Mouse (Mus musculus): ENCODE data around the gene Stxbp5. TPM values are rescaled to one million over a fixed set of nuclear protein-coding genes. Genes with fewer than 3 reads are reported as not detected.

Gene Stxbp5
- polyA plus RNA-seq, 1 experiment from 2014 or later, result 3.6 TPM

- Histone ChIP-seq H3K9ac (ENCODE audit: low read length) (no peak overlapping the region), H3K27ac (ENCODE audit: low read length) (no peak overlapping the region), H3K4me1 (replicated peaks; ENCODE audit: control insufficient read depth, insufficient read depth, low read length) (no peaks in the 10 kb centered on the region), H3K4me3 (ENCODE audit: low read length) (no peak overlapping the region), H3K4me2 (ENCODE audit: low read depth, low read length) (no peak overlapping the region), H3K36me3 (ENCODE audit: control insufficient read depth, insufficient read depth, low read length) (peaks cover 9% of the 10 kb centered on the region; the same call in 1 of the 2 replicates), H3K9me3 (ENCODE audit: control insufficient read depth, low read length) (no peaks in the 10 kb centered on the region), H3K27me3 (ENCODE audit: control insufficient read depth, insufficient read depth, low read depth, low read length) (no peaks in the 10 kb centered on the region)
- no peak for ATAC-seq (ENCODE audit: low read depth)
Measured at GRCm38 (mm10) chr10:9794429-9794828, 106.5 kb downstream of the Stxbp5 start.

GRCm38 (mm10) chr10:9790947-9791346, 109.9 kb downstream of the Stxbp5 start:
- ATAC-seq (ENCODE audit: low read depth), result no peak
- WGBS, result 71% methylated on average over 3 of the region's 3 CpGs
- no peaks in the 10 kb centered on the region for H3K27me3 ChIP-seq (ENCODE audit: control insufficient read depth, insufficient read depth, low read depth, low read length)

GRCm38 (mm10) chr10:9786461-9786860, 114.4 kb downstream of the Stxbp5 start:
- no peak for ATAC-seq (ENCODE audit: low read depth)
- H3K36me3 ChIP-seq (ENCODE audit: control insufficient read depth, insufficient read depth, low read length), result no peaks in the 10 kb centered on the region
- WGBS, result 84% methylated on average over 11 of the region's 11 CpGs
- H3K9me3 ChIP-seq (ENCODE audit: control insufficient read depth, low read length), result no peaks in the 10 kb centered on the region
- H3K9ac ChIP-seq (ENCODE audit: low read length), result no peak overlapping the region
- H3K4me1 ChIP-seq (replicated peaks; ENCODE audit: control insufficient read depth, insufficient read depth, low read length), result no peaks in the 10 kb centered on the region
- no peak overlapping the region for H3K4me3 ChIP-seq (ENCODE audit: low read length)
- H3K4me2 ChIP-seq (ENCODE audit: low read depth, low read length), result no peak overlapping the region
- no peaks in the 10 kb centered on the region for H3K27me3 ChIP-seq (ENCODE audit: control insufficient read depth, insufficient read depth, low read depth, low read length)
- no peak overlapping the region for H3K27ac ChIP-seq (ENCODE audit: low read length)

More at GRCm38 (mm10) chr10:9790947-9791346, 109.9 kb downstream of the Stxbp5 start:
- no peaks in the 10 kb centered on the region for H3K9me3 ChIP-seq (ENCODE audit: control insufficient read depth, low read length)
- 0 out of 2 replicates have a peak, but pooled peaks cover 2% of the 10 kb centered on the region for H3K36me3 ChIP-seq (ENCODE audit: control insufficient read depth, insufficient read depth, low read length)
- no peak overlapping the region for H3K4me3 ChIP-seq (ENCODE audit: low read length)
- no peak overlapping the region for H3K9ac ChIP-seq (ENCODE audit: low read length)
- H3K4me2 ChIP-seq (ENCODE audit: low read depth, low read length), result no peak overlapping the region
- H3K27ac ChIP-seq (ENCODE audit: low read length), result no peak overlapping the region
- H3K4me1 ChIP-seq (replicated peaks; ENCODE audit: control insufficient read depth, insufficient read depth, low read length), result no peaks in the 10 kb centered on the region

- Histone ChIP-seq H3K9ac (ENCODE audit: low read length) (no peak overlapping the region), H3K36me3 (ENCODE audit: control insufficient read depth, insufficient read depth, low read length) (no peaks in the 10 kb centered on the region), H3K4me1 (replicated peaks; ENCODE audit: control insufficient read depth, insufficient read depth, low read length) (no peaks in the 10 kb centered on the region), H3K4me2 (ENCODE audit: low read depth, low read length) (peak overlapping the region; percentile 22; the same call in 1 of the 2 replicates), H3K4me3 (ENCODE audit: low read length) (no peak overlapping the region), H3K27ac (ENCODE audit: low read length) (no peak overlapping the region), H3K27me3 (ENCODE audit: control insufficient read depth, insufficient read depth, low read depth, low read length) (no peaks in the 10 kb centered on the region), H3K9me3 (ENCODE audit: control insufficient read depth, low read length) (no peaks in the 10 kb centered on the region)
- 46% methylated on average over 6 of the region's 6 CpGs for WGBS
- ATAC-seq (ENCODE audit: low read depth), result peak; percentile 71; the same call in 1 of the 2 replicates
Measured at GRCm38 (mm10) chr10:9785651-9786050, 115.2 kb downstream of the Stxbp5 start.

GRCm38 (mm10) chr10:9779864-9780263, 121.0 kb downstream of the Stxbp5 start:
- H3K9ac ChIP-seq (ENCODE audit: low read length), result no peak overlapping the region
- WGBS, result 55% methylated on average over 4 of the region's 4 CpGs
- no peaks in the 10 kb centered on the region for H3K4me1 ChIP-seq (replicated peaks; ENCODE audit: control insufficient read depth, insufficient read depth, low read length)
- H3K36me3 ChIP-seq (ENCODE audit: control insufficient read depth, insufficient read depth, low read length), result no peaks in the 10 kb centered on the region
- no peak overlapping the region for H3K4me3 ChIP-seq (ENCODE audit: low read length)
- H3K27me3 ChIP-seq (ENCODE audit: control insufficient read depth, insufficient read depth, low read depth, low read length), result no peaks in the 10 kb centered on the region
- H3K9me3 ChIP-seq (ENCODE audit: control insufficient read depth, low read length), result no peaks in the 10 kb centered on the region
- H3K27ac ChIP-seq (ENCODE audit: low read length), result no peak overlapping the region
- ATAC-seq (ENCODE audit: low read depth), result no peak
- H3K4me2 ChIP-seq (ENCODE audit: low read depth, low read length), result no peak overlapping the region

- Histone ChIP-seq H3K27me3 (ENCODE audit: control insufficient read depth, insufficient read depth, low read depth, low read length) (no peaks in the 10 kb centered on the region), H3K4me1 (replicated peaks; ENCODE audit: control insufficient read depth, insufficient read depth, low read length) (no peaks in the 10 kb centered on the region), H3K27ac (ENCODE audit: low read length) (no peak overlapping the region), H3K9me3 (ENCODE audit: control insufficient read depth, low read length) (no peaks in the 10 kb centered on the region), H3K4me3 (ENCODE audit: low read length) (no peak overlapping the region), H3K36me3 (ENCODE audit: control insufficient read depth, insufficient read depth, low read length) (no peaks in the 10 kb centered on the region), H3K4me2 (ENCODE audit: low read depth, low read length) (no peak overlapping the region), H3K9ac (ENCODE audit: low read length) (no peak overlapping the region)
- WGBS, result 51% methylated on average over 12 of the region's 12 CpGs
- no peak; the same call in 1 of the 2 replicates for ATAC-seq (ENCODE audit: low read depth)
Measured at GRCm38 (mm10) chr10:9770261-9770660, 130.6 kb downstream of the Stxbp5 start.

- ATAC-seq (ENCODE audit: low read depth), result peak; percentile 80
- Histone ChIP-seq H3K27me3 (ENCODE audit: control insufficient read depth, insufficient read depth, low read depth, low read length) (no peaks in the 10 kb centered on the region), H3K36me3 (ENCODE audit: control insufficient read depth, insufficient read depth, low read length) (peaks cover 4% of the 10 kb centered on the region; the same call in 1 of the 2 replicates)
Measured at GRCm38 (mm10) chr10:9763831-9764230, 137.0 kb downstream of the Stxbp5 start.

GRCm38 (mm10) chr10:9760264-9760663, 140.6 kb downstream of the Stxbp5 start:
- H3K4me3 ChIP-seq (ENCODE audit: low read length), result no peak overlapping the region
- H3K9me3 ChIP-seq (ENCODE audit: control insufficient read depth, low read length), result no peaks in the 10 kb centered on the region
- H3K9ac ChIP-seq (ENCODE audit: low read length), result no peak overlapping the region
- no peak for ATAC-seq (ENCODE audit: low read depth)
- 60% methylated on average over 8 of the region's 8 CpGs for WGBS
- 0 out of 2 replicates have a peak, but pooled peaks cover 2% of the 10 kb centered on the region for H3K4me1 ChIP-seq (replicated peaks; ENCODE audit: control insufficient read depth, insufficient read depth, low read length)
- H3K4me2 ChIP-seq (ENCODE audit: low read depth, low read length), result no peak overlapping the region
- H3K36me3 ChIP-seq (ENCODE audit: control insufficient read depth, insufficient read depth, low read length), result peaks cover 4% of the 10 kb centered on the region
- H3K27ac ChIP-seq (ENCODE audit: low read length), result no peak overlapping the region
- H3K27me3 ChIP-seq (ENCODE audit: control insufficient read depth, insufficient read depth, low read depth, low read length), result no peaks in the 10 kb centered on the region

More at GRCm38 (mm10) chr10:9763831-9764230, 137.0 kb downstream of the Stxbp5 start:
- Histone ChIP-seq H3K4me2 (ENCODE audit: low read depth, low read length) (no peak overlapping the region), H3K27ac (ENCODE audit: low read length) (no peak overlapping the region), H3K9me3 (ENCODE audit: control insufficient read depth, low read length) (no peaks in the 10 kb centered on the region), H3K9ac (ENCODE audit: low read length) (no peak overlapping the region), H3K4me3 (ENCODE audit: low read length) (no peak overlapping the region), H3K4me1 (replicated peaks; ENCODE audit: control insufficient read depth, insufficient read depth, low read length) (0 out of 2 replicates have a peak, but pooled peaks cover 2% of the 10 kb centered on the region)
- WGBS, result 55% methylated on average over 5 of the region's 5 CpGs

GRCm38 (mm10) chr10:9756546-9756945, 144.3 kb downstream of the Stxbp5 start:
- no peak overlapping the region for H3K9ac ChIP-seq (ENCODE audit: low read length)
- H3K4me2 ChIP-seq (ENCODE audit: low read depth, low read length), result no peak overlapping the region
- no peak overlapping the region for H3K4me3 ChIP-seq (ENCODE audit: low read length)
- 37% methylated on average over 6 of the region's 6 CpGs for WGBS
- no peaks in the 10 kb centered on the region for H3K4me1 ChIP-seq (replicated peaks; ENCODE audit: control insufficient read depth, insufficient read depth, low read length)
- peaks cover 4% of the 10 kb centered on the region; the same call in 1 of the 2 replicates for H3K36me3 ChIP-seq (ENCODE audit: control insufficient read depth, insufficient read depth, low read length)
- no peaks in the 10 kb centered on the region for H3K27me3 ChIP-seq (ENCODE audit: control insufficient read depth, insufficient read depth, low read depth, low read length)
- H3K9me3 ChIP-seq (ENCODE audit: control insufficient read depth, low read length), result no peaks in the 10 kb centered on the region
- H3K27ac ChIP-seq (ENCODE audit: low read length), result no peak overlapping the region
- no peak for ATAC-seq (ENCODE audit: low read depth)
